Mouse (Mus musculus) cerebellum, postnatal 25 days (tissue): ENCODE results near the gene Gpr146.

Source experiments
- DNase-seq, 2 experiments: peaks; one replicate each; pipeline ENCODE4 v3.0.0; 2021; ENCODE audit warnings: mixed read lengths in 2 of 2

Gpr146 gene

DNA sequence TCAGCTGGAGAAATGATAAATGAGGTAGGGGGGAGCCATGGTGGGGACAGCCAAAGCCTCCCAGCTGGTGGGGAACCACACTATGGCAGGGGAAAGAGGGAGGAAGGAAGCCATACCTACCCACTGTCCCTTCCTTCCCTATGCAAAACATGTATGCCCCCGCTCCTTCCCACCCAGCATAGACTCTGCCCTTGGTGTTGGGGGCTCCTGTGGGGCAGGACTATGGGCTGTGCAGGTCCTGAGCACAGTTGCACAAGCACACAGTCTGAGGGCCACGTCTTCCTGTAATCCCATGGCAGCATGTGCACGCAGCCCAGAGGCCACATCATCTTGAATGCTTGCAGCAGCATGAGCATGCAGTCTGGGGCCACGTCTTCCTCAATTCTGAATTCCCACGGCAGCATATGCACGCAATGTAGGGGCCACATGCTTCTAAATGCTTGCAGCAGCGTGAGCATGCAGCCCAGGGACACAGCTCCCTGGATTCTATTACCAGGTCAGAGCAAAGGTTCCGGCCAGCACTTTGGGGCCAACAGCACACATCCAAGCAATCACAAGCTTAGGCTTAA is 26.3 kb downstream of the Gpr146 start:
- DNase-seq = no peak

DNA sequence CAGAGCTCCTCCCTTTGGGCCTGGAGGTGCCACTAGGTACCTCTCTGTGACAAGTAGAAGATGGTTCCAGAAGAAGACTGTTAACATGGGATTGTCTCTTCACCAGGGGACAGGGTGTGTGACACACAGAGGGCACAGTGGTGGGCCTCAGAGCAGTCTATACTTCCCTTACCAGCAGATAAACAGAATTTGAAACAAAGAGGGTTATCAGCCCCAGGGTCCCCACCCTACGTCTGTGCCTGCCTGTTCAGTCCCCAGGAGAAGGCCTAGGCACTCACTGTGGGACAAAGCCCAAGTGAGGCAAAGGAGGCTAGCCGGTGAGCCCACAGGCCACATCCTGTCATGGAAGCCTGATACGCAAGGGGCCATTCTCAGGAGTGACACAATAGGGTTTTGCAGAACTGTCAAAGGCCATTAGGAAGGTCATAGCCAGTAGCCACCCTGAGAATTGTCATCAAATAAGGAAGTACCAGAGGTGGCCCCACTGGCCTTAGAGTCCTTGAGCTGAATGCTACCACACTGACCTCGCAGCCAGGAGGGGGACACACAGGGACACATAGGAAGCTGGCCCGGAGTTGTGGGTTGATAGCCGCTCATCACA is 27.4 kb downstream of the Gpr146 start, which contains the start of gene C130050O18Rik:
TSS of gene C130050O18Rik (plus strand) at position 480 of the 601 bp plus-strand sequence.
- no peak for DNase-seq

DNA sequence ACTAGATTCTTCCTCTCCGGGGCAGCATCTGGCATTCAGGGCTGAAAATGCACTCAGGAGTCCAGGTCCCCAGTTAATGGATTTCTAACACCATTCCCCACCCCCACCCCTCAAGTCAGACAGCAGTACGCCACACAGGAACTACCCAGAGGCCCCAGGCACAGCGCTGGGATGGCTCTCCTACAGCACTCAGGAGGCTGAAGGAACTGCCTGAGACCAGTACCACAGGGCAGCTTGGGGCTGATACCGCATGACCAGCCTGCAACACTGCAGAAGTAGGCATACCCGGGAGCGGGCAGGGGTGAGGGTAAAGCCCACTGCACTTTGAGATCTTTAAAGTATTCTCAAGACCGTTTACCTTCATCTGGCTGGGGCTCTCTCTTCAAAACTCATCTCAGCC is 28.0 kb downstream of the Gpr146 start:
- no peak for DNase-seq

DNA sequence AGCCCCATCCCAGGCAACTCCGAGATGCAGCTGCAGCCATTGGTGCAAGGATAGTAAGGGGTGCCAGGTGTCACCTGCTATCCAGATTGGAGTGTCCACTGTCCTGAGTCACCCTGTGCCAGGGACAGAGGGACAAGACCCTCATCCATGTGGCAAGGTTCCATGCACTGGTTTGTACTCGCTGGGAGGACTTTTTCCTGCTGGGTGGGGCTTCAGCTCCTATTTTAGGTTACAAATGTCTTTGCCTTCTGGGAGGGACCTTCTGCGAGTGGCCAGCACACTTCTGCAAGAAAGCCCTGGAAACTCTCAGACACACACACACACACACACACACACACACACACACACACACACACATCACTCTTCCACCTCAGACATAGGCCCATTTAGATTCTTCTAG is 28.5 kb downstream of the Gpr146 start:
- no peak for DNase-seq

DNA sequence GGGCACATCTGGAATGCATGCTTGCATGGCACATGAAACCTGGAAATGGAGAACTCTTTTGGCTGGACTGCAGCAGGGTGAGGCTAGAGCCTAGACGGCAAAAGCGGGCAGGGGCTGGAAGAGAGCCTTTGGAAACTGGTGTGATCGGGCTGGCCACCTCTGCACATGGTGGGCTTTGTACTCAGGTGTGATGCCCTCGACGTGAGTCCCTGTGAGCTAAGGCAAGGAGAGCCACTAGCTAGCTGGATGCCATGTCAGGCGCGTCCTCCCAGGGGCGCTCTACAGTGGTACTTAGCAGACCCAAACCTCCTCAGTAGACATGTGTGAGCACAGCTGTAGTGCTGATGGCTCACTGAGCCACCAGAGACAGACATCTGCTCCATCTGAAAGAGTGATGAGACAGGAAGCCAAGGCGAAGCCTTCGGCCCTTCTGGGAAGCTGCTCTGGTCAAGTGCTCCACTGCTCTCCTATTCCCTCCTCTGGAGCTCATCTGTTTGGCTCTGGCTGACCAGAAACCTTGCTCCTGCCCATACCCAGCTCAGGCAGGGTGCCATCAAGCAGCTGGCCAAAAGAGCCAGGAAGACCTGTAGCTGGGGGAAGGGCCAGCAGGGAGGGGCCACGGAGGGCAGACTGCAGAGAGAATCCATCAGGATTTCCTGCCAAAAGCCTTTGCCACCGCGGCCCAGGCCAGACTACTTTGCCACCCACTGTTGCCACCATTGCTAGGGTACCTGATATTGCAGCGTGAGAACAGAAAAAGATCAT is 29.8 kb downstream of the Gpr146 start:
- DNase-seq = peak in 1 of 2 experiments; percentile 53

DNA sequence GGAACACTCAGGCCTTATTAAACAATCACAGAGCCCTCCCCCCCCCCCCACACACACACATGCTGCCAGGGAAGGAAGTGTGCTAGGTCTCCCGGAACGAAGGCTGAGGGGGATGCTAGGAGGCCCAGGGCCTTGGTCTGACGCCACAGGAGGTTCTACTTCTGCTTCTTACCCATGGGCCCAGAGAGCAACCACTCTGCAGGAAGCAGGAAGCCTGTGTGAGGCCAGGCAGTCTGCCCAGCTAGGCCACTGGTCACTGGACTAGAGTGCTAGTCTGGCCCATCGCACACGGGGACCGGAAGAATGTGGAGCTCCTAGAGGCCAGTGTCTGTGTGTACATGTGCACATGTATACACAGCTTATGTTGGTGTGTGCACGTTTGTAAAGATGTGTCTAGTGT is 31.0 kb downstream of the Gpr146 start:
- no peak for DNase-seq

DNA sequence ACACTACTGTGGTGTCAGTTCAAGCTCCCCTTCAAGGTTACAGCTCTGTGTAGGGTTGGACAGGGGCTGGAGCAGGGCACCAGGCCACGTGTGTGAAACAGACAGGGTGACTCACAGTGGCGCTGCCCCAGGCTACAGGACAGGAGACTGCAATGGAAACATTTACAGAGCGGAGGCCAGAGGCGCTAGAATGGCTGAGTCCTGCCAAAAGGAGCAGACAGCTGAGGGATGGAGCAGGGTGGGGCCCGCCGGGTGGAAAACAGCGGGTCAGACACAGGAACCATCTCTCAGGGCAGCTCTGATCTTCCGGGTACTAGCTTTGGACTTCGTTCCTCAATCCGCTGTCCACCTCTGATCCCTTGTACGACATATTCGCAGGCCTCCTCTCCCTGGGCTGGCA is 31.9 kb downstream of the Gpr146 start:
- DNase-seq = peak; percentile 35 to 55

DNA sequence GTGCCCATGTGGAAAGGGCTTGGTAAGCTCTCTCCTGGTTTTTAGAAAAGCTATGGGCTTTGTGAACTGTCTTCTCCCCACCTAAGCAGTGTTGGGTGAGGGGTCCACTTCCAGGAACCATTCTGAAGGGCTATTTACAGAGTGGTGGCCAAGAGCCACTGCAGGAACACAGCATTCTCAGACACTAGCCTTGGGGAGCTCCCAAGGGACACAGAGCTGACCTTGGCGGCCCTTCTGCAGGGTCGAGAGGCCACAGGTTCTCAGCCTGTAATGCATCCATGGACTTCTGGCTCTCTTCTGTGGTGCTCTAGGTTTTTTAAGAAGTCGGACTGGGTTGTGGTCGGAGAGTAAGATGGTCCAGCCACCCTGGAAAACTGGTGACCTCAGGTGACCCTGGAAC is 32.6 kb downstream of the Gpr146 start:
- no peak for DNase-seq

DNA sequence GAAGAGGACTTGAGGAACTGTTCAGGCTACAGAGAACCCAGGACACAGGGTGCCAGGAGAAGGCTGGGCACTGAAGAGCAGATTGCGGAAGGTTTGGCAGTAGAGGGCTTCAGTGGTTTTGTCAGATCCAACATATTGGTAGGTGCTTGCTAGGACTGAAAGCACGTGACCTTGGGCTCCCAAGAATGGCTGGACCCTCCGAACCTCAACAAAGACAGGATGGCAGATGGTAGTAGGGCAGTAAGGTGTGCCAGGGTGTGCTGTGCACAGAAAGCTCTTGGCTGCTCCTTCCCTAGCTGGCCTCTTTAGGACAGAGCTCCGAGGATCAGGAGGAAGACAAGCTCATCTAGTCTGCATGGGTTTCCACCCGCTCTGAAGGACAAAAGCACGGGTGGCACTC is 33.6 kb downstream of the Gpr146 start:
- peak; percentile 53 to 68 for DNase-seq

DNA sequence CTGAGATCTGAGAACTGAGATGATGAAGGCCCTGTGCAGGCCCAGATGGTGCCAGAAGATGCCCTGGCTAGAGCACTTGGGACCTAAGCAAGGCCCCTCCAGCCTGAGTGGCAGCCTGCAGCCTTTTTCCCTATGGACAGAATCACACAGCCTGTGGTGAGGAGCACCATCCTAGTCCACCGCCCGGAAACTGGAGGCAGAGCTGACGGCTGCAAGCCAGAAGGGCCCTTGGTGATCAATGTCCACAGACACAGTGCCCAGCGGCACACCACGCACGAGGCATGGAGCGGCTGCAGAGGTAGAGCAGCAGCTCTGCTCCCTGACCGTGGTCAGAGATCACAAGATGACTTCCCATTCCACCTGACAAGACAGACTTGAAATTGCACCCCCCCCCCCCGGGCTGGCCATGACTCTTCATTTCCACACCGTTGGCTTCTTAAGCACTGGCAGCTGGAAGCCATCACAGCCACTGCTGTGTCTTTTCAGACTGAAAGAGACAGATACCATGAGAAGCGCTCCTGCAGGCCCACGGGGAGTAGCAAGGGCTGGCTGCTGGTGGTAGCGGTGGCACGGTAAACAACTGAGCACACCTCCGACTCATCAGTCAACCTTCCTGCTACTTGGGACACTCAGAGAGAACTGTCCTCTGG is 34.3 kb downstream of the Gpr146 start:
- DNase-seq = no peak

DNA sequence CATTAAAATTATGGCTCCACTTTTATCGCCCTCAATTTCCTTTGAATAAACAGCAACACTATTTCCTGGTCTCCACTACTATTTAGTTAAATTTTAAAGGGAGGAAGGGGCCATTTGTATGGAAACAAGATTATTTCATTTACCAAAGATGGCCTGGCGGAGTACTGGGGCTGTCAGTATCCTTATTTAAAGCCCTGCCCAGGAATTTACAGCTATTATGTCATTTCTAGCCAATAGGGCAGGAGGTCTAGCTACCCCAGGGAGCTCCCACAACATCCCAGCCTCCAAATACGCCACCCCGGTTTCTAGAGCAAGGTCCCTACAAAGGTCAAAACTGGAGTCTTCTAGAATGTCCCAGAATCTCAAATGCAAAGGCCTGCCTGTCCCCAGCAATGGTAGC is 36.0 kb downstream of the Gpr146 start:
- DNase-seq = no peak

DNA sequence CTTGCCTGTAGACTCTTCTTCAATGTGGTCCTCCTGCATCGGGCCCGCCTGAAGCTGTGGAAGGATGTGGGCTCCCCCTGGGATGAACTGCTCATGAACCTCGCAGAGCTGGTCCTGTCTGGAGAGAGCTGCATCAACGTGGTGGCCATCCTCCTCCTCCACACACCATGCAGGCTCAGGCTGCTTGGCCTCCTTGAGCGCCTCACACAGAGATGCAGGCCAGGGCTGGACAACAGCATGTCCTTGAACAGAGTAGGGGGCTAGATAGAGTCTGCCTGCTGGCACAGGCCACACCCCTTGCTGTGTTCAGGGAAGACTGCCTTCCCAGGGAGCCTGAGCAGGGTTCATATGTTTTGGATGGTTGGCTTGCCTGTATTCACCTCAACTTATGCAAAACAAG is 37.5 kb downstream of the Gpr146 start:
- no peak for DNase-seq

DNA sequence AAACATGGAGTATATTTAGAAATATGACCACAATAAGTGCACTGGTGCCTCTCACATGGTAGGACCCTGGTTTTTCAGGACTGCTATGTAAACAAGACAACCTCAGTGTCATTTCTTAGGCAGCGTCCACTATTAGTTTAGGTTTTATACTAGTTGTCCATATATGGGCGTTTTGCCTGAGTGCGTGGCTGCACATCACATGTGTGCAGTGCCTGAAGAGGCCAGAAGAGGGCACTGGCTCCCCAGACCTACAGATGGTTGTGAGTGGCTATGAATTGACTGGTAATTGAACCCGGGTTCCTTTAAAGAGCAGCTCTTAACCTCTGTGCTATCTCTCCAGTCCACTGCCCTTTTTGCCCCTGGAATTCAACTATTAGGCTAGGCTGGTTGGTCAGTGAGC is 39.4 kb downstream of the Gpr146 start:
- DNase-seq = no peak

DNA sequence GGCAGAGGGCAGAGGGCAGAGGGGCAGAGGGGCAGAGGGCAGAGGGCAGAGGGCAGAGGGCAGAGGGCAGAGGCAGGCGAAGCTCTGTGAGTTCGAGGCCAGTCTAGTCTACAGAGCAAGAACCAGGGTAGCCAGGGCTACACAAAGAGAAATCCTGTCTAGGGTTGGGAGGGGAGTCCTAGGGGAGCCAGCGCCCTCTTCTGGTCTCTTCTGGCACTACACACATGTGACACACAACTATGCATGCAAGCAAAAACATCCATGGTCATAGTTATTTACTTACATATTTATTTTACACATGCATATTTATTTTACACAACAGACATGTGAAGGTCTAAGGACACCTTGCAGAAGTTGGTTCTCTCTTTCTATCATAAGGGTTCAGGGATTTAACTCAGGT is 40.0 kb downstream of the Gpr146 start:
- no peak for DNase-seq

DNA sequence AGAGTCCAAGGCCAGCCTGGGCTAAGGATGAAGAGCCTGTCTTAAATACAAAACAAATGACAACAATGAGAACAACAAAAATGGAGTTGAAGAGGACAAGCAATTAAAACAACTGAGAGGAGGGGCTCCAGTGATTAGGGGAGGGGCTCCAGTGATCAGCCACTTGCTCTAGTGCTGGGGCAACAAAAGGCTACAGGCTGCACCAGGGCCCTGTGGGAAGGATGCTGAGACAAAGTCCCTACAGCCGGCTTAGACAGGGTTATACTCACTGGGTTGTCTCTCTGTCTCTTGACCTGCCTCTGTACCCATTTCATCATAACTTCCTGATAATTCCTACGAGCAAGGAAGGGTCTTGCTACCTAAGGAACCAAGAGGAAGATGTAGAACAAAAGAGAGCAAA is 40.6 kb downstream of the Gpr146 start:
- no peak for DNase-seq

DNA sequence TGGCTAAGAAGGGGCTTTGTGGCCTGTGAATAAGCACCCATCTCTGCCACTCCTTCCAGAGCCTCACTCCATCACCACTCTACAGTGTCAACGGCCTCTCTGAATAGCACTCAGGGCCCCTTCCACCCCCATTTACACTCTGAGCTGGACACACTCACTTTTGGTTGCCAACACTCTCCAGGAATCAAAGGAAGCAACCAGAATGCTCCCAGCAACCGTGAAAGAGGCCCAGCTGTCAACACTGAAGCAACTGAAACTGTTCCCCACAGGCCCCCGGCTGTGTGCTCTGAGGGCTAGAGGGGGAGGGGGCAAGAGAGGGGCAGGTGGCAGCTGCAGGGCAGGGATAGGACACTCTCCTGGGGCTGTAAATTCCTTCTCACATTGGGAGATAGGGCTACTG is 41.1 kb downstream of the Gpr146 start:
- DNase-seq = no peak

DNA sequence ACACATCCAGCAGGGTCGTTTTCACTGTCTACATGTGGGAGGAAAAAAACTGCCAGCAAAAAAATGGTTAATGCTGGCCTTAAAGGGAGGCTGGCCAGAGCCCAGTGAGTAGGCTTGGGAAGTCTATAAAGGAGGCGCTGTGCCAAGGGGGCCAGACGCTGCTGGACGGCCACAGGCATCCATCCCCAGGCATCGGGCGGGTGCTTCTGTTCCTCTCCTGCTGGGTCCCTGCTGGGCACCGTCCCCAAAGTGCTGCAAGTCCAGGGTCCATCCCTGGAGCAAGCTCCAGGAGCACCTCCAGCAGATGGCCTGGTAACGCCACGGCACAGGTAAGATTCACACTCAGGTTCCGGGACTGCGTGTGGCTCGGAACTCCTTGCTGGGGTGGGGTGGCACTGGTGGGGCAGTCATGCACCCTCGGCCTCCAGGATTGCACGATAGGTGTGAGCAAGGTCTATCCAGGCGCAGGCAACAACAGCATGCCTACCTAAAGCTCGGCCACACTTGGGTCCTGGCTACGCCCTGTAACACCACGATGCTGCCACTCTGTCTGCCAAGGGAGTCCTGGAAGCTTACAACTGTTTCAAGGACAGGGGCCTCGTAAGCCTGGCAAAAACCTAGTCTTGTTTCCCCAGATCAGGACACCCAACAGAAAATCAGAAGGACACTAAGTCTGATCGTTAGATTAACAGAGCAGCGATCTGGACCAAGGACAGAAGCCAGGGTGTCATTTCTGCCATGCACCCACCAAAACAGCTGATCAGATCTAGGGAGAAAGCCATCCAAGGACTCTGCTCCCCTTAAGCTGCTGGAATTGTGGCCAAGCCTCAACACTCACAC is 45.7 kb downstream of the Gpr146 start, which contains the start of gene Gper1:
TSS of gene Gper1 (plus strand) at position 126 of the 840 bp plus-strand sequence.
- peak; percentile 64 to 75 for DNase-seq

DNA sequence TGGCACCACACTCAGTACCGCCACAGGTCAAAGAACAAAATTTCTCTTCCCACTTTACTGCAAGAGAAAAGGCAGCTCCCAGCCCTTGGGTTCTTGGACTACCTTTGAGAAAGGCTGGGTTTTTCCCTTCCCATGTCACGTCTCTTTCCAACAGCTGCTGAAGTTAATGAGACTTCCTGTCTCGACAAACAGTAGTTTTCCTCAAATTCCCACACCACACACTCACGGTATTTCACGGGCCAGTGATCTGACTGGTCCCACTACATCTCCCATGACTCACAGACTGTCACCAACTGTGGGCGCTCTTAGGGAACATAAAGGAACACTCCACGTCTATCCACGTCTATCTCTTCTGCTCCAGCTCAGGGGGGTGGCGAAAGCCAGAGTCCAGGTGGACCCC is 47.7 kb downstream of the Gpr146 start:
- no peak for DNase-seq

DNA sequence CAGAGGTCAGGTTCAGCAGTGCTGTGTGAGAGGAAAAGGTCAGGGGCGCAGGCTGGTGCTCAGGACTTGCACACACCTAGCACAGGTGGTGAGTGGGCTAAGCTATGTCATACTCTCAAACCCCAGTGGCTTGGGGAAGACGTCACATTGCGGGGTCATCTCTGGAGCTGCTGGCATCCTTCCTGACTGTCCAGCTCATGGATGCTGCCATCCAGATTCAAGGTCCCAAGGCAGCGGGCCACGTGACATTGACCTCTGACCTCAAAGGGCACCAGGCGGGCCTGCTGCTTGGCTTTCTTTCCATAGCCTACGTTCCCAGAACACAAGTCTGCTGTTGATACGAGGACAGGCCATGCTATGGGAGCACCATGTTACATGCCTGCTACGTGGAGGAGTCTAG is 49.5 kb downstream of the Gpr146 start:
- no peak for DNase-seq

DNA sequence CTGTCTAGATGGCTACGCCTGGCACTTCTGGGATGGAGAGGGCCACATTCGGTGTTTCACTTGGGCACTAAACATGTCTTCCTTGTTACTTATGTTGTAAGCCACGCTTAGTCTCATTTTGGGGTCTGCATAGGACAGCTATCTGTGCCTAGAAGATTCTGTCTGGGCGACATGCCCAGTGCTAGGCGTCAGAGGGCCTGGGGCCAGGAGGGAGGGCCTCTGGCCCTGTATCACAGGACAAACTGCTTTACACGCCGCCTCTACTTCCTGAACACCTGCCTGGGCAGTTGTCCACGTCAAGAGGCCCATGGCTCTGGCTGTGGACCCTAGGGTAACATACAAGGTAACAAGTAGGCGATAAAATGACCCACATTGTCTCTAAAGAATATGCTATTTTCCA is 50.5 kb downstream of the Gpr146 start:
- peak; percentile 59 to 69 for DNase-seq

DNA sequence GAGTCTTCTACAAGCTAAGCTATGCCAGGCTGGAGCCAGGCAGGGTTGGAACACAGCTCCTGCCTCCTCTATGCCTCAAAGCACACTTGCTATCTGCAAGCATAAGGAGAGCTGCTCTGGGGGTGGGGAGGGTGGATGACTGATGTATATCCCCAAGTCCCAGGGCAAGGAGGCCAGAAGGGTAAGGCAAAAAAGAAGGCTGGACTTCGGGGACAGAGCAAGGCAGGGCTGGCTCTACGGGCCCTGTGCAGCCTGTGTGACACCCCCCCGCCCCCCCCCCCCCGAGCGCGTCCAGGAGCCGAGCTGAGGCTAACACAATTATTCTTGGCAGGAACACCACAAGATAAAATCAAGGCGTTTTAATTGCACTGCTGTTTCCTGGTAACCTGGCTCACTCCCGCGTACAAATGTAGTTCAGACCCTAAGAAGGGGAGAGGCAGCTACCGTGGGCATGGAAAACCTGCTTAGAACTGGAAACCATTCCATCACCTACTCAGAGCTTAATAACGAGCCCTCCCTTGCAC is 52.4 kb downstream of the Gpr146 start:
- no peak for DNase-seq

DNA sequence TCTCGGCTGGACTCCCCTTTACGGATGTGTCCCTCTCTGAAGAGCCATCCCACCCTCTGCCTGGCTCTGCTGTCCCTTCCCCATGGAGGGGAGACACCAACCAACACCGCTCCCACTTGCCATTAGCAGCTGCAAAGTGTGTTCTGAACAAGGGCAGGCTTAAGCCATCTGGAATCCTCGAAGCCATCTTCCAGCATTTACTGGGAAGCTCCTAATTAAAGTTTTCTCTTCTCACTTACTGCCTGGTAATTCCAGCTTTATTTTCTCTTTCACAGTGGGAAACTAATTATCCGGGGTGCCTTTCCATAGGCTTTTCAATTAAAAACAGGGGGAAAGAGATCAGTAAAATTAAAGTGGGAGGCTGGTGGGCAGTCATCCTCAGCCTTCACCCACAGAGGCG is 54.8 kb downstream of the Gpr146 start:
- no peak for DNase-seq
